Mouse (Mus musculus) gastrocnemius, postnatal 25 days (tissue): ENCODE measurements at regions not wholly inside any gene's neighbourhood (a gene's known extent, or its start where the extent isn't known, plus 50 kb on each side); places are given as distances from the start of the nearest gene placed in this dataset.

Source experiments
- DNase-seq: peaks from one replicate; pipeline ENCODE4 v3.0.0; 2022

GRCm38 (mm10) chr16:78013049-78013819 lies 288.1 kb upstream of the Cxadr start:
- DNase-seq: no peak

GRCm38 (mm10) chr16:78004016-78004415 lies 297.3 kb upstream of the Cxadr start:
- DNase-seq: no peak

DNA sequence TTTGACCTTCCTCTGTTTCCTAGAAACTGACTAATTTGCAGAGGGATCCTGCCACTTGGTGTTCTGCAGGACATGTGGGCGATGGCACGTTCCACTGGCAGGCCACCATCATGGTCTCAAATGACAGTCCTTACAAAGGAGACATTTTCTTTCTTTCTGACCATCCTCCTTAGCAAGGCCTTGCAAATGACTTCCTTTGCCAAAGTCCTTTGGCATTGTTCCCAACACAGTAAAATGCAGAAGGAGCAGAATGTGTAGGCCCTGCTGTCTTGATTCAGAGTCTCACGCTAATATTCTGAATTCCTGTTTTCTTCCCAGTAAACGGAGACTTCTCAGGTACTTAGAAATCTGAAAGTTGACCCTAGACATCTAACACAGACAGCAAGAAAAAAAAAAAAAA lies 308.3 kb upstream of the Cxadr start:
- DNase-seq: no peak

DNA sequence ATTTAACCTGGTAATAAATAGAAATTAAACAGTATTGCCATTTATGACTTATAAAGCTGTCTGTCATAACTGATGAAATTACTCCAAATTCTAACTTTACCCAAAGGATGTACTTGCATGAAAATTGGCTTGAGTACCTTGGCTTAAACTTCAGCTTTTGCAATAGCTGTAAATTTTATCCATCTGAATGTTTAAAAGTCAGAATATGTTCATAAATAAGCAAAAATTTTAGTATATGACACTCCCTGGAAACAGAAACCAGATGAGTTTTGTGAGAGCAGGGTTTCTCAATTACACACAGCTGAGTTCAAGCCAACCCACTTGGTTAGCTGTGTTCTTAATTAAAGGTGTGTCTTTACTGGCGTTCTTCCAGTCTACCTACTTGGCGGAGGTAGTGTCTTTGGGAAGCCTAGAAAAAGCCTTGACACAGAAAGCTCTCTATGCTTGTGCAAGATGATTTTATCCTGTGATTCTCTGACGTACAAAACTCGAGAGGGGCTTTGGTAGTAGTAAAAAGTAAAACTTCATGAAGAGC lies 311.4 kb upstream of the Cxadr start:
- no peak for DNase-seq

GRCm38 (mm10) chr16:77989139-77989538 lies 312.1 kb upstream of the Cxadr start:
- no peak for DNase-seq

- DNase-seq: no peak
Observed at GRCm38 (mm10) chr16:77986884-77987529, 314.3 kb upstream of the Cxadr start.

GRCm38 (mm10) chr16:77948785-77949184 lies 346.9 kb upstream of the Gm11146 start:
- no peak for DNase-seq

DNA sequence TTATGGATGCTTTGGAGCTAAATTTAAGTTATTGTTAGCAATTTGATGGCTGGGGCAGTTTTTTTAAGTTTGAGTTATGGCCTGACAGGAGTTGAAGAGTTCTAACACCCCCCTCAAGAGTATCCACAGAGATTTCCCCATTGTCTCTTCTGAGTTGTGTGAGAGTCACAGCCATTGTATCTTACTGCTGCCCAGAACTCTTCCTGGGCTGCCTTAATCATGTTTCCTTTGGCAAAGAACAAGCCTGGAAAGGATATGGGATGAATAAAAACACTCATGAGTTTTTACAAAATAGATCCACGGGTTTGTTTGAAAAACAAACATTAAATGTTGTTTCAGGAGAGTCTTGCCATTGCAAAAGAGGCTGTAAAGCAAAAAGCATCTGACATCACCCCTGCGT lies 343.5 kb upstream of the Gm11146 start:
- no peak for DNase-seq

DNA sequence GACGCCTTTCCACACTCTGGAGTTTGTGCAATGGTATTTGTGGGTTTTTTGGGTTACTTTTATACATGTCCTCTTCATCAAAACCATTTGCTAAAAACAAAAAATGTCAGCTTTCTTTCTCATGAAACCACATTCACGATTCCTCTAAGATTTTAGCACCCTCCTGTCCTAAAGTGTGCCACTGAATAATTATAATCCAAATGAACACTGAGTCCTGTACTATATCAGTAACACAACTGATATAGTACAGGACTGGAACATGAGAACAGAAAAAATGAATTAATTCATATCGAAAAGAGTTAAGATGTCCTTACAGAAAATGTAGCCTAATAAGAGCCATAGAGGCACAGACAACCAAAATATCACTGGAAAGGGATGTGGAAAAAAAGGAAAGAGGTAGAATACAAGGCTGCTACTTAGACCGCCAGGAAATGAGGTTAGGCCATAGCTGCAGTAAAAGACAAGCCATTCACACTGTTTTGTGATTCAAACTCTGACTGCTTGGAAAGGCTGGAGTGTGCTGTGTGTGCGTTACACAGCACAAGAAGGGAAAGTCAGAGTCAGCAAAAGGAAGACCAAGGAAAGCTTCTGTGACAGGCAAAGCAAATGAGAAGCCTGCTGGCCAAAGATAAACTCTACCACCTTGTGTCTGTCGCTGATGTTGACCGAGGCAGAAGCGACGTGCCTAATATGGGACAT lies 329.3 kb upstream of the Gm11146 start:
- no peak for DNase-seq

GRCm38 (mm10) chr16:77914160-77915070 lies 312.5 kb upstream of the Gm11146 start:
- no peak for DNase-seq

GRCm38 (mm10) chr16:77894247-77894646 lies 292.4 kb upstream of the Gm11146 start:
- DNase-seq: no peak

GRCm38 (mm10) chr16:77893690-77894089 lies 291.8 kb upstream of the Gm11146 start:
- DNase-seq: no peak

DNA sequence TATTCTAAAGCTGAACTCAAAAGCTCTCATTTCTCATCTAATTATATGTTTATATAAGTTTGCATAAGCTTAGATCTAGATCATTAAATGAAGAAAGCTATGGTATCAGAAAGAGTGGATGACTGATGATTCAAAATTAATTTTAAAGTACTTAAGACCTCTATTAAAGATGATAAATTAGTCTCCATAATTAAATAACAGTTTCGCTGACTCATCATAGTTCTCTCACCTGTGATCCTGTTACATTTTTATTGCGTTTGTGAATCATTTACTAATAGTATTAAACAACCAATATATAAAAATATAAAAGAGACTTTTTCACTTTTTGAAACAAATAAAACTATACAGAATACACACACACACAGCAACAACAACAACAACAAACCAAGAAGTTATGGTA lies 290.8 kb upstream of the Gm11146 start:
- no peak for DNase-seq

DNA sequence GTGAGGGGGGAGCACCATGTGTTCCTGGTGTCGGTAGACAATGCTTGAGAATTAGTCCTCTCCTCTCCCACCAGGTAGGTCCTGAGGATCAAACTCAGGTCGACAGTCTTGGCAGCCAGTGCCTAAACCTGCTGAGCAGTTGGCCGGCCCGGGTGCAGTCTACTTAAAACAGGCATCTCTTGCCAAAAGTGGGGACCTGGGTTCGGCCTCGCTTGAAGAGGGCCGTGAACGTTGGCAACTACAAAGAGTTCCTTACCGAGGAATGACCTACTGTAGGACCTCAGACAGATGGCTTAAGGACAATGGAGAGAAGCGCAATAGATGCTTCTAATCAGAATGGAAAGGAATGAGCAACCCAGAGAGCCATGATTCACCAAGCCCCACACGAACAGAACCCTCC lies 287.5 kb upstream of the Gm11146 start:
- no peak for DNase-seq

DNA sequence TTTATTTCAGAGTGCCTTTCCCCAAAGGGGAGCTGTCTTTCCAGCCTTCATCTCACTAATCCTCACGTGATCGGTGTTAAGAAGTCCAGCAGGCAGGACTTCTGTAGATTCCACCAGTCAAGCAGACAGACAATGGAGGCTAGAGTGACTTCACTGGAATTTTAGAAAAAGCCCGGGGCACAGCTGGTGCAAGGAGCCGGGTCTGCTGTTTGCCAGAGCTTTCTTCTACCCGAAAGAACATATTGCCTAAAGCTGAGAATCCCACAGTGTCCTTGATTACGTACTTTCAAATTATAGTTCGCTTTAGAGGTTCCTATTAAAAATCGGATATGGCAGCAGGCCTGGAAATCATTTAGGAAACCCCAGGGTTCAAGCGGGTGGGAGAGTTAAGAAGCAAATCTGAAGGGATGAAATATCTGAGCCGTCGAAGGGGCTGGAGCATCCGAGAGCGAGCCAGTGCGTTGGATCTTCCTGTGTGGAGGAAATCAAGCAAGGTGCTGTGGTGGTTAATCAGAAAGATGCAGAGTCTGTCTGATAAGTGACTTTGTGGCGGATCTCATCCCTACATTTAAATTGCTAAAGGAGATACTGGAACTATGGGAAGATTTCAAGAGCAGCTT lies 283.3 kb upstream of the Gm11146 start:
- DNase-seq: no peak

DNA sequence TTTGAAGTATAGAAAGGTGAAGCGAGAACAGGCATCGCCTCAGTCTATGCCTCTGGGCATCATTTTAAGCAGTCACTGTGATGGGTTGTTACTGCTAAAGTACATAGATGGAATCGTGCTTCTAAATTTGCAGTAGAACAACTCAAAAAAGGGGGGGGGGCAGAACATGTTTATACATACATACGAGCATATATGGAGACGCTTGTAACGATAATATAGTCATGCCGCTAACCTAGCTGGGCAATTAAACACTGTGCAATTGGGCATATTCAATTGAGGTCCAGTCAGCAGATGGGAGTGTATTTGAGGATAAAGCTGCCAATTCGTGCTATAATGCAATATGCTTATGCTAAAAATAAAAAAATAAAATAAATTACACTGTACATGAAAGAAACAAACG lies 282.6 kb upstream of the Gm11146 start:
- no peak for DNase-seq

- DNase-seq: no peak
Observed at GRCm38 (mm10) chr16:77877006-77877405, 275.1 kb upstream of the Gm11146 start.

GRCm38 (mm10) chr16:77863246-77863645 lies 261.4 kb upstream of the Gm11146 start:
- DNase-seq: no peak

GRCm38 (mm10) chr16:77852066-77852781 lies 250.3 kb upstream of the Gm11146 start:
- no peak for DNase-seq

DNA sequence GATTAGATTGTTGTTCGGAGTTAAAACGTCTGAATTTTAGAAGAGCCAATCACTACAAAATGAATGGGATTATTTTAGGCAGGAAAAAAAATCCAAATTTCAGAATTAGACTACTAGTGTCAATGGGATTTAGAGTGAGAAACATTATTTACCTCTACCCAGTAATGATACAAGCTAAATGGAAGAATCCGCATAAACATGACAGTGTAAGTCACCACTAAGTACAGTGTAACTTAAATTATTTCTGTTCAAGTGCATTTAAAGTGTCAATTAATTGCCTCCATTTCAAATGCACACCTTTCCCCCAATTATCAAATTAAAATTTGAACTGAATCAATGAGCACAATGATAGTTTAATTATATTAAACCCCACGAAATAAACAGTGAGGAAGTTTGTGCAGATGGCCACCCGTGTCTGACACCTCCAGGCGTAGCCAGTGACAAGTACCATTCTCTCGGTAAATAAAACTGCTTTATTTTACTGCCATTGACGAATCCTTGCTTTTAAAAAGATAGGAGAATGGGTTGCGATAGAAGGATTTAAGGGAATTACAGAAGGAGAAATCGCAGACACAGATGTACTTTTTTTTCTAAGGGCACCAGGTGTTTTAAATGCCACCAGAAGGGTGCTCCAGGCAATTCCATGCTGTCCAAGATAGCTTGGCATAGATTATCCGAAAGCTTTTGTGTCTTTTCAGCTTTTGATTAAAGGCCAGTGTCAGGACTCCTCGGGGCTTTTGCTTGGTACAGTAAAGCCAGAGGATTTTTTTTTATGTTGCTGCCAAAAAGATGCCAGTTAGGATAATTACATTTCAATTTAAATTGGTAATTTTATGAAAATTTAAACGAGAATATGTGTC lies 249.5 kb upstream of the Gm11146 start:
- DNase-seq: no peak
